17 mouse cellular contexts compared by ENCODE assay signal in genomic region chr3:19829752-19830151, GRCm38 (mm10).
"Had no signal": no experiment of that assay in that cellular context is flagged by ENCODE, and none has a peak within 500 bp of the region (broad histone marks: within the 10 kb centered on the region; RNA-seq: fewer than 3 reads in every experiment).

No protein-coding gene starts in this region.

- DNase-seq: gastrocnemius, adult 2 months; gastrocnemius, postnatal 10 days; gastrocnemius, postnatal 25 days; heart, adult 18-20 months; heart, postnatal 10 days; heart, postnatal 4 days; kidney, adult 11 months; kidney, adult 2 months; kidney, adult 9 months; kidney, postnatal 14 days; kidney, postnatal 36 days; layer of hippocampus, adult 9-11 months; layer of hippocampus, postnatal 36 days; liver; liver, embryonic 13.5 days had no signal

- ATAC-seq: hindbrain, postnatal 0 days; intestine, embryonic 16.5 days had no signal
